Mouse (Mus musculus) testis, adult 2 months (tissue): ENCODE data around the gene Gm5294.

Source experiments
- CTCF ChIP-seq: fragments of 200-500 bp; IDR thresholded peaks from 2 replicates; pipeline ENCODE4 v1.5.1; 2012; ENCODE audit warnings: low read depth, mild to moderate bottlenecking, inconsistent platforms, low read length, moderate library complexity; ENCODE audit not compliant: control insufficient read depth, insufficient read depth, insufficient replicate concordance
- POLR2A ChIP-seq: fragments of 200-500 bp; IDR thresholded peaks from 2 replicates; pipeline ENCODE4 v1.6.1; 2012; ENCODE audit warnings: low read depth, mild to moderate bottlenecking, inconsistent platforms, low read length, moderate library complexity; ENCODE audit not compliant: control insufficient read depth

GRCm38 (mm10) chr5:138825090-138825489, 5.2 kb downstream of the Gm5294 start:
- TF ChIP-seq CTCF (no peak), POLR2A (no peak)
